Mouse (Mus musculus) cortical plate, adult 2 months (tissue): ENCODE data around the gene Clptm1.

ENCODE experiments used
- CTCF ChIP-seq: fragments of 200-500 bp; IDR thresholded peaks from 2 replicates; pipeline ENCODE4 v1.5.1; 2011; ENCODE audit warnings: mild to moderate bottlenecking, control low read depth, low read length; ENCODE audit not compliant: insufficient read depth; ENCODE audit errors: extremely low read depth
- POLR2A ChIP-seq: fragments of 200-500 bp; IDR thresholded peaks from 2 replicates; pipeline ENCODE4 v1.6.1; 2011; ENCODE audit warnings: mild to moderate bottlenecking, low read length, control low read depth; ENCODE audit not compliant: insufficient read depth; ENCODE audit errors: extremely low read depth

GRCm38 (mm10) chr7:19686521-19686920 is 21.7 kb upstream of the Clptm1 start:
- no peak for TF ChIP-seq CTCF
- TF ChIP-seq POLR2A, result no peak
